Mouse (Mus musculus) erythroblast, embryonic 14.5 days (primary cell): ENCODE measurements around the gene H2al1c. TPM values are rescaled to one million over a fixed set of nuclear protein-coding genes. Genes with fewer than 3 reads are reported as not detected.
"Not testable (repeated sequence)": the region's sequence is repeated elsewhere in the genome, so short reads cannot be mapped to it uniquely, and the experiment has no call there.

Source experiments
- H3K27me3 ChIP-seq: 2 replicates; pipeline ENCODE4 v1.6.1; 2012; ENCODE audit warnings: inconsistent platforms; ENCODE audit not compliant: control insufficient read depth
- H3K36me3 ChIP-seq: 2 replicates; pipeline ENCODE4 v1.6.1; 2012; ENCODE audit warnings: mild to moderate bottlenecking, inconsistent platforms; ENCODE audit not compliant: control insufficient read depth
- H3K4me1 ChIP-seq: 2 replicates; pipeline ENCODE4 v1.6.1; 2012; ENCODE audit warnings: inconsistent platforms; ENCODE audit not compliant: control insufficient read depth
- H3K4me3 ChIP-seq: replicated peaks from 2 replicates; pipeline ENCODE3; 2012; ENCODE audit warnings: moderate library complexity, mild to moderate bottlenecking, inconsistent platforms
- H3K9me3 ChIP-seq: 2 replicates; pipeline ENCODE4 v1.6.1; 2012; ENCODE audit warnings: low read length, inconsistent platforms, mixed read lengths; ENCODE audit not compliant: control insufficient read depth
- GATA1 ChIP-seq: IDR thresholded peaks from 2 replicates; pipeline ENCODE4 v1.6.1; 2012; ENCODE audit warnings: low read length, inconsistent platforms, mixed read lengths
- TAL1 ChIP-seq: IDR thresholded peaks from 3 replicates; pipeline ENCODE4 v1.6.1; 2012; ENCODE audit warnings: low read length, inconsistent platforms, mixed read lengths
- polyA plus RNA-seq: library from polyadenylated mRNA; stranded (reverse); fragments of >175 nt; gene quantifications from 2 replicates; pipeline ENCODE4 v1.2.3, GENCODE M21; 2012

Gene H2al1c
- polyA plus RNA-seq, 1 experiment: not detected

- H3K36me3 ChIP-seq, H3K4me1 ChIP-seq, H3K4me3 ChIP-seq, H3K27me3 ChIP-seq, H3K9me3 ChIP-seq: not testable (repeated sequence)
Observed at GRCm38 (mm10) chrX:11317956-11318355, 12.5 kb downstream of the H2al1c start, which contains the start of gene H2al1g. TSS of gene H2al1g (plus strand) at chrX:11318256.

GRCm38 (mm10) chrX:11321192-11321591 is 15.7 kb downstream of the H2al1c start, which contains the start of gene H2al1h:
TSS of gene H2al1h (plus strand) at chrX:11321492.
- not testable (repeated sequence) for H3K4me3 ChIP-seq, H3K36me3 ChIP-seq, H3K9me3 ChIP-seq, H3K4me1 ChIP-seq, H3K27me3 ChIP-seq

DNA sequence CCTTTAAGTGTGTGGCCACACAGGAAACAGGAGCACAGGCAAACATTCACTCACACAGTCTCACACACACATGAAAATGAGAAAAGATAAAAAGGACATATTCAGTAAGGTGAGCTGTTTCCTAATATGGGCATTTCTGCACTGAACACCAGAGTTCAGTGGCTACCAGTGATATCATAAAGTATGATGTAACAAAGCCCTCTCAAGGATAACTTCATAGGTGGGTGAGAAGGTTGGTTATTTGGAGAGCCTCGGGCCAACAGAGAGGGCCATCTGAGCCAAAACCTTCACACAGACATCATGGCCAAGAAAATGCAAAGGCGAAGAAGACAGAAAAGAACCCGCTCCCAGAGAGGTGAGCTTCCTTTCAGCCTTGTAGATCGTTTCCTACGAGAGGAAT is 18.9 kb downstream of the H2al1c start, which contains the start of gene H2al1i:
H2al1i (plus strand) TSS at position 301 of the 400 bp plus-strand sequence.
- H3K4me1 ChIP-seq, H3K4me3 ChIP-seq, H3K27me3 ChIP-seq, H3K9me3 ChIP-seq, H3K36me3 ChIP-seq: not testable (repeated sequence)

DNA sequence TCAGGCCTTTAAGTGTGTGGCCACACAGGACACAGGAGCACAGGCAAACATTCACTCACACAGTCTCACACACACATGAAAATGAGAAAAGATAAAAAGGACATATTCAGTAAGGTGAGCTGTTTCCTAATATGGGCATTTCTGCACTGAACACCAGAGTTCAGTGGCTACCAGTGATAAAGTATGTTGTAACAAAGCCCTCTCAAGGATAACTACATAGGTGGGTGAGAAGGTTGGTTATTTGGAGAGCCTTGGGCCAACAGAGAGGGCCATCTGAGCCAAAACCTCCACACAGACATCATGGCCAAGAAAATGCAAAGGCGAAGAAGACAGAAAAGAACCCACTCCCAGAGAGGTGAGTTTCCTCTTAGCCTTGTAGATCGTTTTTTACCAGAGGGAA is 22.1 kb downstream of the H2al1c start, which contains the start of gene H2al1j:
H2al1j (plus strand) TSS at position 301 of the 400 bp plus-strand sequence.
- not testable (repeated sequence) for H3K4me1 ChIP-seq, H3K36me3 ChIP-seq, H3K4me3 ChIP-seq, H3K27me3 ChIP-seq, H3K9me3 ChIP-seq

GRCm38 (mm10) chrX:11345762-11346161 is 40.3 kb downstream of the H2al1c start:
- no peaks in the 10 kb centered on the region for H3K36me3 ChIP-seq
- H3K9me3 ChIP-seq: no peaks in the 10 kb centered on the region
- no peaks in the 10 kb centered on the region; the same call in 1 of the 2 replicates for H3K27me3 ChIP-seq
- no peak for TF ChIP-seq GATA1
- H3K4me1 ChIP-seq: no peaks in the 10 kb centered on the region
- no peak overlapping the region for H3K4me3 ChIP-seq

DNA sequence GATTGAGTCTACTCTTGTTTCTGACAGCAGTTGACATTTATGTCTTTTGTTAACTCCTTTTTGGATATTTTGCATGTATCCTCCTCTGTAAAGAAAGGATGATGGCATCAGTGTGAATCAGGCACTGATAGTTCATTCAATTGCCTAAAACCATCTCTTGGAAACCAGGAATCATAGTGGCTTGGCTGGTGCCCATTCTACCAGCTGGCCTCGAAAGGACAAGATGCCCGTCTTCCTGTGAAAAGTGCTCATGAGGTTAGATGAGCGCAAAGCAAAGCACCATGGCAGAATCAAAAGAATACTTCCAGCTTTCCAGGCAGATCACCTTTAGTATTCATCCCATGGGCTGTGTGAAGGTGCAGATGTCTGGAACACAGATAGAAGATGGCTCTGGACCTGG is 41.3 kb downstream of the H2al1c start:
- Histone ChIP-seq H3K27me3 (no peaks in the 10 kb centered on the region; the same call in 1 of the 2 replicates), H3K4me3 (no peak overlapping the region), H3K4me1 (no peaks in the 10 kb centered on the region), H3K9me3 (no peaks in the 10 kb centered on the region), H3K36me3 (no peaks in the 10 kb centered on the region)
- TF ChIP-seq TAL1 (no peak), GATA1 (no peak)

Other genes with a start within 250 kb of the H2al1c start
- not detected in 2 replicates for gene H2al1a, start 6.4 kb upstream of the H2al1c start, polyA plus RNA-seq
- gene H2al1b, start 3.2 kb upstream of the H2al1c start, polyA plus RNA-seq: not detected in 2 replicates
- gene H2al1d, start 3.2 kb downstream of the H2al1c start, polyA plus RNA-seq: not detected in 2 replicates
- gene H2al1e, start 6.3 kb downstream of the H2al1c start, polyA plus RNA-seq: not detected in 2 replicates
- gene H2al1f, start 9.5 kb downstream of the H2al1c start, polyA plus RNA-seq: not detected in 2 replicates
- gene H2al1g, start 12.6 kb downstream of the H2al1c start, polyA plus RNA-seq: not detected in 2 replicates
- gene H2al1h, start 15.8 kb downstream of the H2al1c start, polyA plus RNA-seq: not detected in 2 replicates
- gene H2al1i, start 19.0 kb downstream of the H2al1c start, polyA plus RNA-seq: not detected in 2 replicates
- not detected in 2 replicates for gene H2al1j, start 22.2 kb downstream of the H2al1c start, polyA plus RNA-seq